Comparison of ENCODE assay signal across 9 mouse cellular contexts in genomic region chr7:79316069-79316695, GRCm38 (mm10). TPM values are rescaled to one million over a fixed set of nuclear protein-coding genes. Genes with fewer than 3 reads are reported as not detected.
DNase-seq lines count a peak whose midpoint lies in the region; ATAC-seq lines count a peak whose summit lies in the region.
"Had no signal": no experiment of that assay in that cellular context is flagged by ENCODE, and none has a peak within 500 bp of the region (broad histone marks: within the 10 kb centered on the region; RNA-seq: fewer than 3 reads in every experiment).

No protein-coding gene starts in this region.

- no peak overlapping the region for H3K4me3 ChIP-seq in kidney, embryonic 15.5 days (replicated peaks)
- no peak overlapping the region for H3K4me3 ChIP-seq in embryonic facial prominence, embryonic 10.5 days
- H3K4me3 ChIP-seq in hindbrain, embryonic 10.5 days, result no peak overlapping the region
- no peak overlapping the region for H3K4me3 ChIP-seq in midbrain, embryonic 14.5 days (replicated peaks; ENCODE audit: low read depth, low read length)

- 14% methylated on average over 10 of the region's 10 CpGs for WGBS in kidney, embryonic 15.5 days
- WGBS in embryonic facial prominence, embryonic 10.5 days, result 24% methylated on average over 10 of the region's 10 CpGs
- WGBS in hindbrain, embryonic 10.5 days, result 35% methylated on average over 10 of the region's 10 CpGs
- WGBS in midbrain, embryonic 14.5 days, result 10% methylated on average over 10 of the region's 10 CpGs

- no peak for ATAC-seq in kidney, embryonic 15.5 days (replicated peaks; ENCODE audit: low FRiP score)
- ATAC-seq in midbrain, embryonic 14.5 days (ENCODE audit: low FRiP score, low TSS enrichment), result no peak

- H3K27ac ChIP-seq in kidney, embryonic 15.5 days, result peak overlapping the region; percentile 41; the same call in 1 of the 2 replicates
- H3K27ac ChIP-seq in embryonic facial prominence, embryonic 10.5 days (replicated peaks), result peak overlapping the region; percentile 66
- H3K27ac ChIP-seq in hindbrain, embryonic 10.5 days, result peak overlapping the region; percentile 68
- peak overlapping the region; percentile 56 for H3K27ac ChIP-seq in midbrain, embryonic 14.5 days (replicated peaks; ENCODE audit: low read depth, low read length)

- no peak for DNase-seq in kidney, adult 9 months
- DNase-seq in embryonic facial prominence, embryonic 10.5 days (ENCODE audit: low spot score), result peak; percentile 39
- DNase-seq in hindbrain, embryonic 10.5 days (ENCODE audit: low spot score), result no peak
- no peak for DNase-seq in midbrain, embryonic 14.5 days
- no peak for DNase-seq in T-cell, adult 2 months (ENCODE audit: low spot score)
- DNase-seq in adrenal gland, adult 2 months, result no peak
- no peak for DNase-seq in right cerebral cortex, postnatal 14 days
- DNase-seq: gastrocnemius, postnatal 25 days had no signal

- no peaks in the 10 kb centered on the region for H3K27me3 ChIP-seq in kidney, embryonic 15.5 days
- H3K27me3 ChIP-seq in embryonic facial prominence, embryonic 10.5 days (replicated peaks; ENCODE audit: low read depth, poor library complexity, severe bottlenecking), result no peaks in the 10 kb centered on the region
- no peaks in the 10 kb centered on the region for H3K27me3 ChIP-seq in hindbrain, embryonic 10.5 days (ENCODE audit: insufficient read depth, poor library complexity, severe bottlenecking)
- H3K27me3 ChIP-seq in midbrain, embryonic 14.5 days (ENCODE audit: control insufficient read depth, insufficient read depth, low read length), result no peaks in the 10 kb centered on the region

- H3K4me1 ChIP-seq in kidney, embryonic 15.5 days, result peaks cover 64% of the 10 kb centered on the region
- peaks cover 73% of the 10 kb centered on the region for H3K4me1 ChIP-seq in embryonic facial prominence, embryonic 10.5 days
- peaks cover 65% of the 10 kb centered on the region for H3K4me1 ChIP-seq in hindbrain, embryonic 10.5 days (replicated peaks)
- H3K4me1 ChIP-seq in midbrain, embryonic 14.5 days (ENCODE audit: control insufficient read depth, insufficient read depth, low read length), result peaks cover 45% of the 10 kb centered on the region

- no peak overlapping the region for H3K4me2 ChIP-seq in kidney, embryonic 15.5 days
- H3K4me2 ChIP-seq in midbrain, embryonic 14.5 days (ENCODE audit: low read length), result no peak overlapping the region

- no peak overlapping the region for H3K9ac ChIP-seq in kidney, embryonic 15.5 days
- 0 out of 2 replicates have a peak overlapping the region, but pooled peaks have one; percentile 4 for H3K9ac ChIP-seq in midbrain, embryonic 14.5 days (replicated peaks; ENCODE audit: low read length)

- no peaks in the 10 kb centered on the region for H3K36me3 ChIP-seq in kidney, embryonic 15.5 days
- no peaks in the 10 kb centered on the region for H3K36me3 ChIP-seq in embryonic facial prominence, embryonic 10.5 days (replicated peaks)
- H3K36me3 ChIP-seq in hindbrain, embryonic 10.5 days, result no peaks in the 10 kb centered on the region
- no peaks in the 10 kb centered on the region for H3K36me3 ChIP-seq in midbrain, embryonic 14.5 days (ENCODE audit: control insufficient read depth, insufficient read depth, low read length)

- no peaks in the 10 kb centered on the region for H3K9me3 ChIP-seq in kidney, embryonic 15.5 days (replicated peaks)
- H3K9me3 ChIP-seq in embryonic facial prominence, embryonic 10.5 days, result no peaks in the 10 kb centered on the region
- H3K9me3 ChIP-seq in hindbrain, embryonic 10.5 days, result no peaks in the 10 kb centered on the region
- no peaks in the 10 kb centered on the region for H3K9me3 ChIP-seq in midbrain, embryonic 14.5 days (ENCODE audit: control insufficient read depth, low read length)

RNA-seq across cellular contexts. Expression of gene Abhd2, which starts 43.2 kb away (rescaled TPM):
- polyA plus RNA-seq in kidney, embryonic 15.5 days (2015; fragmentation: Nextera tagmentation; extraction: Ambion mirVana), result 12.0 and 12.2 TPM in 2 replicates
- 8.7 TPM in 2 replicates for polyA plus RNA-seq in embryonic facial prominence, embryonic 10.5 days (2016; fragmentation: Nextera tagmentation; extraction: Ambion mirVana)
- polyA plus RNA-seq in hindbrain, embryonic 10.5 days (2016; fragmentation: Nextera tagmentation; extraction: Ambion mirVana), result 8.0 and 10.1 TPM in 2 replicates
- polyA plus RNA-seq in midbrain, embryonic 14.5 days (2014; fragmentation: Nextera tagmentation; extraction: Ambion mirVana), result 17.8 and 21.5 TPM in 2 replicates
- total RNA-seq in adrenal gland, adult 2 months (2021), result 1,000 to 10,000 TPM; 1,164 to 1,465 TPM
- 187 and 262 TPM in 2 replicates for polyA plus RNA-seq in adrenal gland, adult 2 months (2012; rRNA removed)
